Mouse (Mus musculus) embryonic fibroblast, embryonic 13.5 days (primary cell): Measurements from ENCODE around the gene Plce1. TPM values are rescaled to one million over a fixed set of nuclear protein-coding genes. Genes with fewer than 3 reads are reported as not detected.

Source experiments
- H3K27ac ChIP-seq: 2 replicates; pipeline ENCODE4 v1.5.1; 2012; ENCODE audit warnings: low read length, control low read depth, inconsistent platforms; ENCODE audit not compliant: insufficient read depth
- H3K4me1 ChIP-seq: 2 replicates; pipeline ENCODE4 v1.6.1; 2011; ENCODE audit warnings: low read length; ENCODE audit not compliant: control insufficient read depth, insufficient read depth
- H3K4me3 ChIP-seq: 2 replicates; pipeline ENCODE4 v1.5.1; 2011; ENCODE audit warnings: mild to moderate bottlenecking, control low read depth, low read length; ENCODE audit not compliant: insufficient read depth
- CTCF ChIP-seq: IDR thresholded peaks from 2 replicates; pipeline ENCODE4 v1.5.1; 2011; ENCODE audit warnings: mild to moderate bottlenecking, control low read depth, low read length, moderate library complexity, borderline replicate concordance; ENCODE audit not compliant: insufficient read depth
- POLR2A ChIP-seq: IDR thresholded peaks from 2 replicates; pipeline ENCODE4 v1.6.1; 2011; ENCODE audit warnings: low read depth, mild to moderate bottlenecking, control low read depth, low read length, moderate library complexity
- polyA plus RNA-seq: library from polyadenylated mRNA; stranded (reverse); fragments of >200 nt; gene quantifications from 2 replicates; pipeline ENCODE4 v1.2.4, GENCODE M21; 2011; ENCODE audit warnings: low read depth; ENCODE audit not compliant: missing spikeins, insufficient read length

The Plce1 gene
- polyA plus RNA-seq, 1 experiment, result 10.8 TPM

- TF ChIP-seq CTCF (no peak), POLR2A (no peak)
- no peaks in the 10 kb centered on the region; the same call in 1 of the 2 replicates for H3K4me1 ChIP-seq
- no peak overlapping the region for H3K4me3 ChIP-seq
- H3K27ac ChIP-seq, result no peak overlapping the region
Measured at GRCm38 (mm10) chr19:38470257-38470893, 10.5 kb upstream of the Plce1 start.

DNA sequence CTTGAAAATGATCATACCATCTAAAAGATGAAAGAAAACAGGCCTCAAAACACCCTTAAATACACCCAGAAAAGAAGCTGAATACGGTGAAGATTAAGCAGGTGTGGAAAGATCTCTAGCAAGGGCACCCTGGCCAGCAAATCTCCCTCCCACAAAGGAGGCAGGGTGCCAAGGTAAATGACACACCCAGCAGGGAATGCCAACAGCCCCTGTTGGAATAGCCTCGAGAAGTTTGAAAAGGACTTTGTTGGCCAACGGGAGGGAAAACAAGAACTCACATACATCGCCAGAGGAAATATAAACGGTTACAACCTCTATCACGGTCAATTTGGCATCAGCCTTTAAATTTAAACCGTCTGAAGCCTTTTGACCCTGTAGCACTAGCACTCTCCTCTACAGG, 5.5 kb upstream of the Plce1 start:
- Histone ChIP-seq H3K4me1 (0 out of 2 replicates have a peak, but pooled peaks cover 5% of the 10 kb centered on the region), H3K4me3 (no peak overlapping the region), H3K27ac (no peak overlapping the region)
- TF ChIP-seq CTCF (no peak), POLR2A (no peak)

DNA sequence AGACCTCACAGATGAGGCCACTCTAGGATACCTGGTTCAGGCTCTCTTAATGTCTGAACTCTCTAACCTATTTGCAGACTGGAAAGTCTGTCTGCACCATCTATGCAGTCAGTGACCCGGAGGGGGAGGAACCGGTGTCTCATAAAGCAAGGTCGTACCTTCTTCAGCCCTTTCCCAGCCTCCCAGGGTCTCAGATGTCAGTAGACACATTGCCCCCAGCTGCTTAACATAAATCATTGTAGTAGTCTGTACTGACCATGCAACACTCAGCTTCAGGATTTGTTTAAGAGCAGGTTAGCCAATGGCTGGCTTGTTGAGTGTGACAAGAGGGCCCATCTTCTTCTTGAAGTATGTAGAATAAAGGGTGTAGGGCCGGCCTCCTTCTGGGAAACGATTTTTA, 2.6 kb upstream of the Plce1 start:
- no peak for TF ChIP-seq POLR2A
- TF ChIP-seq CTCF, result no peak
- Histone ChIP-seq H3K4me3 (no peak overlapping the region), H3K27ac (no peak overlapping the region), H3K4me1 (0 out of 2 replicates have a peak, but pooled peaks cover 5% of the 10 kb centered on the region)

DNA sequence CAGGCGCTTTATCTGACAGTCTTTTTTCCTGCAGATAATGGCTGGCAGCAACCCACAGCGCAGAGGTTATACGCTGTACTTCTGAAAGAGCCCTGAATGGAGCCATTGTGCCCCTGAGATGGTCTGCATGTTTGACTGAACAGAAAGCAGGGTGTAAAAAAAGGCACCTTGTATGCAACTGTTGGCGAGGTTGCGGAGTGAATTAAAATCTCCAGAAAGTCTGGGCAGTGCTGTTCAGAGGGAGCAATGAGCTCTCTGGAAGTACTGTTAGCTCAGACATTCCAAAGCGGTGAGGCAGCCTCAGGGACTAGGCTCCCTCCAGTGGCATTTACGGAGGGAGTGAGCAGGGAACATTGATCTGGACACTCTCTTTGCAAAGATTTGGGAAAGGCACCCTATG, 2.0 kb upstream of the Plce1 start:
- no peak overlapping the region for H3K27ac ChIP-seq

GRCm38 (mm10) chr19:38479473-38479872, 1.4 kb upstream of the Plce1 start:
- H3K27ac ChIP-seq, result no peak overlapping the region
- H3K4me1 ChIP-seq, result 0 out of 2 replicates have a peak, but pooled peaks cover 5% of the 10 kb centered on the region
- TF ChIP-seq CTCF (no peak), POLR2A (no peak)
- no peak overlapping the region for H3K4me3 ChIP-seq

More for the DNA sequence above, 2.0 kb upstream of the Plce1 start:
- H3K4me3 ChIP-seq, result no peak overlapping the region
- H3K4me1 ChIP-seq, result 0 out of 2 replicates have a peak, but pooled peaks cover 5% of the 10 kb centered on the region
- TF ChIP-seq CTCF (peak; percentile 30; the same call in 1 of the 2 replicates), POLR2A (no peak)

- H3K4me1 ChIP-seq, result 0 out of 2 replicates have a peak, but pooled peaks cover 5% of the 10 kb centered on the region
- TF ChIP-seq CTCF (no peak), POLR2A (no peak)
- no peak overlapping the region for H3K4me3 ChIP-seq
- no peak overlapping the region for H3K27ac ChIP-seq
Measured at GRCm38 (mm10) chr19:38480156-38480720, 671 bp upstream of the Plce1 start.

DNA sequence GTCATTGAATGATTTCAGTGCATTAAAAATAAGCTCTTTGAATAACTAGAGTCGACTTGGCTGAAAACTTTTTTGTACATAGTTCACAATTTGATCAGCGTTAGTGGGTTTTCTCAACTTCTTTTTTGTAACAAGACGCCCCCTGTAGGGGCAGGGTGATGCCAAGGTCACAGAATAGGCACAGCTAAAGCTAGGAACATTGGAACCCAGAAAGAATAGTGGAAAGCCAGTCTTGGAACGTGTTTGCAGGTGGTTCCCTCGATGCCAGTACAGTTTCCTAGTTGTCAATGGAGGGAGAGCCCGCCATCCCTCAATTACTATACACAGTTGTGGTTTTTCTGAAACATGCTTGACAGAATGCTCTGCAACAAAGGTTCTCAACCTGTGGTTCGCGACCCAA, 997 bp downstream of the Plce1 start:
- H3K4me3 ChIP-seq, result no peak overlapping the region; the same call in 1 of the 2 replicates
- TF ChIP-seq POLR2A (no peak), CTCF (no peak)
- 0 out of 2 replicates have a peak, but pooled peaks cover 5% of the 10 kb centered on the region for H3K4me1 ChIP-seq
- no peak overlapping the region for H3K27ac ChIP-seq

DNA sequence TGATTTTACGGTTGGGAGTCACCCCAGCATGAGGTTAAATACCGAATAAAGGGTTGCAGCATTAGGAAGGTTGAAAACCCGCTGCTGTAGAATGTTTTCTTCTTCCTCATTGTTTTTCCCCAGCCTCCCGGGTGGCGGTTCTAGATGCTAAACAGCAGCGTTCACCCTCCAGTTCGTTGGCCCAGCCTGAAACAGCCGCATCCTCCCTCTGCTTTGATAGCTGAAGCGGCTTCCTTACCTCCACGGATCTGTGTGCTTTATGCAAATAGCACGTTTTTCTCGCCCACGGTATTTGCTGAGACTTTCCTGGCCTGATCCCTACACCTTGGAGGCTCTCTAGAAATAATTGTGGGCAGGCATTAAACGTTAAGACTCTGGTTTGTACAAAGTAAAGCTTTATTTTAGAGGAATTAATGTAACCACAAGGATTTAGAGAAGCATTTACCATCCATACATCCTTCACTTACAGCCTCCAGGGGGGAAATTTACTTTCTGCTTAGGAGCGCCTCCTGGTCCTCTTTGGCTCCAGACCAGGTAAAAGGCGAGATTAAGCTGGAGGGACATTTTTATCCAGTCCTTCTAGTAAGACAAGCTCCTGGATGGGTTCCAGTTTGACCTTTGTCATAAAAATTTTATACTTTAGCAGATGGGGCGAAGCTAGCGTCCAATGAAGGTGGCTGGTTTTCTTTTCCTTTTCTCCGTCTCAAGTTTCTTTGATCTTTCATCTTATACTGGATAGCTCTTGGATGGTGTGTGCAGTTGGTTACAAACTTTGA, 1.7 kb downstream of the Plce1 start:
- Histone ChIP-seq H3K4me3 (no peak overlapping the region), H3K27ac (no peak overlapping the region), H3K4me1 (0 out of 2 replicates have a peak, but pooled peaks cover 5% of the 10 kb centered on the region)
- no peak for TF ChIP-seq CTCF
- no peak for TF ChIP-seq POLR2A

DNA sequence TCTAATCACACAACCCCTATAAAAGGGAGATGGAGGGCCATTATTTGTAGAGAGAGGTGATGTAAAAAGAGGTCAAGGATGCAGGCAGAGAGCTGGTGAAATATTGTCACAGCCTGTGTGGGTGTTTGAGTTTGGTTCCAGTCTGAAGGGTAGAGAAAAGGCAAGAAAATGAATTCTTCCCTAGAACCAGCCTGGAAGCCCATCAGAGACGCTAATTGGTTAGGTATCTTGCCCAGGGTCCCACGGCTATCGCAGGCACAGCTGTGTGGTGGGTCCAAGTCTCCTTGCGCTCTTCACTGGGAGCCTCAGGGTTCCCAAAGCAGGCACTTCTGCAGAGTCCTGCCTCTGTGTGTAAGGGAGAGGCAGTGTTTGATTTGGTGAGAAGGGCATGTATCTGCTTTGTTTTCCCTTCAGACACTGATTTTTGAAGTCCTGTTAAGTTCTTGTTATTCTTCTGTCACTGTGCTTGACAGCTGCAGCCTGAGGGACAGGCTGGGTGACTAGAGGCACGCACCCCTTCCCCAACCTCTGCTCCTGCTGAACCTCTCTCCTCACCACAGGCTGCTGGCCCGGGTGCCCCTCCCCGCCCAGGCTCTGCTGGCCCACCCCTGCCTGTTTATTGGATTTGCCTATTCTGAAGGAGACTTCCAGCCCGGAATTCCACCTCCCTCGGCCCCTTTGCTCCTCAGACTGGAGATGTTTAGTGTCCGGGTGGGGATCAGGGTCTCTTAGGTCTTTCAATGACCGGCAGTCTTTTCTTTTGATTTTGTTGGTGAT, 5.1 kb downstream of the Plce1 start:
- TF ChIP-seq CTCF (no peak), POLR2A (no peak)
- no peak overlapping the region for H3K27ac ChIP-seq
- no peak overlapping the region for H3K4me3 ChIP-seq
- H3K4me1 ChIP-seq, result no peaks in the 10 kb centered on the region

DNA sequence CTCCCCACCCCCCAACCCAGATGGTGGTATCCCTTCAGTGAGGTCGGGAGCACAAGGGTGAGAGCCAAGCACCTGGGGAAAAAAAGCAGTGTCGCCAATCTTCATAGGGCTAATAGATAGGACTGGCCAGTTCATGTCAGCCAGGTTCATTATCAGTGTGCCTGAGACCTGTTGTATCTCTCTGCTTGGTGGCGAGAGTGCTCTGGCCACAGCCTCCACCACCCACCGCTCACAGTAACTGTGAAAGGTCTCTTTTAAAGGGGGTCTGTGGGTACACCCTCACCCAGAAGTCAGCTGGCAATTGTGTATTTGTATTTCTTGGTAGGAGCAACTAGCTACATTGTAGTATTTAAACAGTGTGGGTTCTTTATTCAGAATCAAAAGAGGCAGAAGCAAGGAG, 6.6 kb downstream of the Plce1 start:
- Histone ChIP-seq H3K4me1 (no peaks in the 10 kb centered on the region), H3K27ac (no peak overlapping the region), H3K4me3 (no peak overlapping the region)
- TF ChIP-seq CTCF (no peak), POLR2A (no peak)
